Mouse (Mus musculus) neutrophil, adult 59 days (primary cell): ENCODE data around the gene Fgf5. TPM values are rescaled to one million over a fixed set of nuclear protein-coding genes. Genes with fewer than 3 reads are reported as not detected.

Experiments used
- total RNA-seq, 2 experiments: library from RNA; stranded (reverse); gene quantifications; 1 replicate in 1 of 2; 2 replicates in 1 of 2; pipeline ENCODE4 v1.2.4; 2023

The Fgf5 gene
- not detected for total RNA-seq

GRCm38 (mm10) chr5:98253838-98254821, at the start of gene Fgf5:
TSS of gene Fgf5 (plus strand) at chr5:98254184.

Other genes starting within 250 kb of the Fgf5 start
- gene Antxr2, start 223.1 kb upstream of the Fgf5 start, total RNA-seq = 10 to 100 TPM; 78.2 to 87.0 TPM
- not detected for gene Prdm8, start 87.0 kb upstream of the Fgf5 start, total RNA-seq
- not detected for gene Cfap299, start 75.1 kb downstream of the Fgf5 start, total RNA-seq